Mouse (Mus musculus) B cell, adult 62 days (primary cell): ENCODE measurements around the gene Tomm22. TPM values are rescaled to one million over a fixed set of nuclear protein-coding genes. Genes with fewer than 3 reads are reported as not detected.

Experiments used
- total RNA-seq: library from RNA; stranded (reverse); gene quantifications from 4 replicates; pipeline ENCODE4 v1.2.4, GENCODE M21; 2023

Gene Tomm22
- 83.6 to 101 TPM (median 99.6 TPM) in 4 replicates for total RNA-seq

GRCm38 (mm10) chr15:79670249-79670971 lies at the start of gene Tomm22:
Gene Tomm22 (plus strand): TSS chr15:79670861.

GRCm38 (mm10) chr15:79658531-79659375 lies 11.9 kb upstream of the Tomm22 start, which contains the start of the genes Fam227a and Cby1:
Gene Fam227a (minus strand): TSS chr15:79658956.
Gene Cby1 (plus strand): TSS chr15:79659199.

GRCm38 (mm10) chr15:79687646-79688267 lies 17.1 kb downstream of the Tomm22 start, which contains the start of gene Josd1:
Gene Josd1 (minus strand): TSS chr15:79687919.

DNA sequence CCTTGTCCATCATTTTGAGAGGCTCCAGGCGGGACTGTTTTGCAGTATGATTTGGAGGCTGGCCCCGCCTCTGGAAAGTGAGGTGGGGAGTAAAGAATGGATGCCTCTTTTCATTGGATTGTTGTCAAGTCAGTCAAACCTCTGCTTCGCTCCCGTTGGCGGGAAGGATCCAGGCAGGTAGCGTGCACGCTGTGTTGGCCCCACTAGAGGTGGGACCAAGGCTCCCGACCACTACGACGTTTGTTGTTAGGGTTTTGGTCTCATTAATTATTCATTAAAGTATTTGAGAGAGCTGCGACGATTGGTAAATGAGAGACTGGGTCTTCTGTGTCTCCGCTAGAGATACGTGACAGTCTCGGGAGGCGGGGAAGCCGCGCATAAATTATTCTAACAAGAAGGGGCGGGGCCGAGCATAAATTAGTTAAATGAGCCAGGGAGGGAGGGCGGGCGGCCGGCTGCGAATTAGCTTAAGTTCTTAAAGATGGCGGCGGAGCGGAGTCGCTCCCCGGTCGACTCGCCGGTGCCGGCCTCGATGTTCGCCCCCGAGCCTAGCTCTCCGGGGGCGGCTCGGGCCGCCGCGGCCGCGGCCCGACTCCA lies 19.9 kb downstream of the Tomm22 start, which contains the start of gene Gtpbp1:
Gene Gtpbp1 (plus strand): TSS at position 420 of the 597 bp plus-strand sequence.

Other genes with a start within 250 kb of the Tomm22 start
- 41.3 to 53.2 TPM (median 43.4 TPM) in 4 replicates for gene Csnk1e, start 215.3 kb upstream of the Tomm22 start, total RNA-seq
- not detected in 4 replicates for gene Kcnj4, start 165.6 kb upstream of the Tomm22 start, total RNA-seq
- gene Kdelr3, start 154.4 kb upstream of the Tomm22 start, total RNA-seq = not detected in 4 replicates
- 407 to 417 TPM (median 412 TPM) in 4 replicates for gene Ddx17, start 124.1 kb upstream of the Tomm22 start, total RNA-seq
- not detected in 4 replicates for gene Dmc1, start 65.8 kb upstream of the Tomm22 start, total RNA-seq
- gene Fam227a, start 11.9 kb upstream of the Tomm22 start, total RNA-seq = 2.7 to 4.3 TPM (median 3.5 TPM) in 4 replicates
- gene Cby1, start 11.7 kb upstream of the Tomm22 start, total RNA-seq = 3.6 to 8.9 TPM (median 7.2 TPM) in 4 replicates
- 26.2 to 28.8 TPM (median 26.8 TPM) in 4 replicates for gene Josd1, start 17.1 kb downstream of the Tomm22 start, total RNA-seq
- gene Gtpbp1, start 20.0 kb downstream of the Tomm22 start, total RNA-seq = 67.7 to 76.0 TPM (median 68.7 TPM) in 4 replicates
- 456 to 501 TPM (median 488 TPM) in 4 replicates for gene Sun2, start 71.7 kb downstream of the Tomm22 start, total RNA-seq
- gene Dnal4, start 107.0 kb downstream of the Tomm22 start, total RNA-seq = 7.5 to 9.0 TPM (median 8.6 TPM) in 4 replicates
- gene Nptxr, start 133.9 kb downstream of the Tomm22 start, total RNA-seq = 0.21 to 0.44 TPM (median 0.24 TPM) in 4 replicates
- not detected in 4 replicates for gene Npcd, start 163.4 kb downstream of the Tomm22 start, total RNA-seq
- 10.9 to 19.0 TPM (median 15.8 TPM) in 4 replicates for gene Cbx6, start 163.8 kb downstream of the Tomm22 start, total RNA-seq
- gene Apobec3, start 220.8 kb downstream of the Tomm22 start, total RNA-seq = 281 to 328 TPM (median 317 TPM) in 4 replicates